Mouse (Mus musculus) limb, embryonic 12.5 days (tissue): ENCODE data around the gene Pde4dip. TPM values are rescaled to one million over a fixed set of nuclear protein-coding genes. Genes with fewer than 3 reads are reported as not detected.

Source experiments
- ATAC-seq: fragments of 200-750 bp; cut with Nextera tagmentation; 2 replicates; pipeline ENCODE4 v1.8.0; 2017; ENCODE audit warnings: low read depth, moderate TSS enrichment; ENCODE audit not compliant: insufficient number of reproducible peaks, insufficient read depth, low FRiP score, low TSS enrichment
- H3K27ac ChIP-seq: fragments of 300-500 bp; sonication (generic); 2 replicates; pipeline ENCODE4 v1.5.1; 2016; ENCODE audit warnings: mild to moderate bottlenecking, moderate library complexity
- H3K27me3 ChIP-seq: fragments of 300-500 bp; sonication (generic); 2 replicates; pipeline ENCODE4 v1.6.1; 2016; ENCODE audit warnings: mild to moderate bottlenecking, moderate library complexity
- H3K36me3 ChIP-seq: fragments of 300-500 bp; sonication (generic); 2 replicates; pipeline ENCODE4 v1.6.1; 2016; ENCODE audit warnings: mild to moderate bottlenecking, moderate library complexity
- H3K4me1 ChIP-seq: fragments of 300-500 bp; sonication (generic); replicated peaks from 2 replicates; pipeline ENCODE4 v1.6.1; 2016
- H3K4me2 ChIP-seq: fragments of 300-500 bp; sonication (generic); 2 replicates; pipeline ENCODE4 v1.6.1; 2016; ENCODE audit warnings: mild to moderate bottlenecking, moderate library complexity
- H3K4me3 ChIP-seq: fragments of 300-500 bp; sonication (generic); replicated peaks from 2 replicates; pipeline ENCODE4 v1.5.1; 2016; ENCODE audit warnings: mild to moderate bottlenecking
- H3K9ac ChIP-seq: fragments of 300-500 bp; sonication (generic); replicated peaks from 2 replicates; pipeline ENCODE4 v1.6.1; 2016; ENCODE audit warnings: mild to moderate bottlenecking, moderate library complexity
- H3K9me3 ChIP-seq: fragments of 300-500 bp; sonication (generic); 2 replicates; pipeline ENCODE4 v1.6.1; 2016; ENCODE audit warnings: mild to moderate bottlenecking, moderate library complexity
- WGBS: fragments of 180-500 bp; shearing (Covaris S2); methylation state at CpG from one replicate; pipeline ENCODE4 v1.1.7; 2016; 5-methylcytosine and 5-hydroxymethylcytosine counted together
- polyA plus RNA-seq: library from polyadenylated mRNA; unstranded; fragments of >200 nt; fragmentation: Nextera tagmentation; extraction: Ambion mirVana; gene quantifications from 2 replicates; pipeline ENCODE4 v1.2.1, GENCODE M21; 2016

Gene Pde4dip
- 31.9 and 35.8 TPM in 2 replicates for polyA plus RNA-seq

DNA sequence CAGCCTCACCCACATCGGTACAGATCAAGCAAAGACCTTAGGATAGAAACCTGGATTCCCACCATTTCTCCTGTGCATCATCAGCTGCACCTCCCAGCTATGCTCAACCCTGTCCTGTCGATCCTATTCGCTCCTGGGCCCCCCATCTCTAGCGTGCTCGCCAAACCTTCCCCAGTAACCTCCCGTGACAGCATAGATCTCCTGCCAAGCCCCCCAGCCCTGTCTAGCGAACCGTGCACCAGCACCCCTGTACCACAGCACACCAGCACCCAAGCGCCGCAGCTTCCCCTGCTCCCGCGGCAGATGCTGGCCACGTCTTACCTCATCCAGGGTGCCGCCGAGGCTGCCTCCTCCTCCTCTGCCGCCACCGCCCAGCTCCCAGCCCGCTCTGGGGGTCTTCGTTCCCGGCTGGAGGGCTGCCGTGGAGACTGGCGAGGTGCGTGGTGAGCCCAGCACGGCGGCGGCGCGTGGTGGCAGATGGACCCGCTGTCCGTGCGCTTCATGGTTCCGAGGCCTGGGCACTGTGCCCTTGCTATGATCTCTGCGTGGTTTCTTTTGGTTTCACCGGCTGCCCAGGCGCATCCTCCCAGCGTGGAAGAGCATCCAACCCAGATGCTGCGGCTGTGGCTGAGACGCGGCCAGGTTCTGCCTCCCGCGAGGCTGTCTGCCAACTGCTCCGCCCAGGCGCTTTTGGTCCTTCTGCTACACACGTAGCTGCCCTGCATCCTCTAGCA, at the start of gene Pde4dip:
TSS of gene Pde4dip (minus strand) at position 540 of the 734 bp plus-strand sequence.
- no peak for ATAC-seq
- H3K27me3 ChIP-seq = peaks cover 35% of the 10 kb centered on the region
- H3K4me2 ChIP-seq = peak within 1 kb of the TSS; percentile 94
- peak within 1 kb of the TSS; percentile 53 for H3K4me3 ChIP-seq
- H3K4me1 ChIP-seq = peaks cover 8% of the 10 kb centered on the region
- no peak within 1 kb of the TSS for H3K27ac ChIP-seq
- WGBS = 2% methylated on average over 44 of the region's 44 CpGs
- no peaks in the 10 kb centered on the region for H3K36me3 ChIP-seq
- H3K9me3 ChIP-seq = no peaks in the 10 kb centered on the region
- H3K9ac ChIP-seq = peak within 1 kb of the TSS; percentile 61

DNA sequence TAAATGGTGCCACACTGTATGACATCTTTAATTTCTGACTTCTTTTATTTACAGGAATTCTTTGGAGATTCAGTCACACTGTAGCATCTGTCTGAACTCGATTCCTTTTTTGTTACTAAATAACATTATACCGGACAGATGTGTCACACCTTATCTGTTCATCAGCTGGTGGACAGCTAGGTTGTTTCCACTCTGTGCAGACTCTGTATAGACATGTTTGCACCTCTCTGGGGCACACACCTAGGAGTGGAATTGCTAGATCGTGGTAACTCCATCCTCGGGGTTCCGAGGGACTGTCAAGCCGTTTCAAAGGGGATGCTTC, 49.4 kb upstream of the Pde4dip start:
- ATAC-seq = no peak
- Histone ChIP-seq H3K4me2 (no peak overlapping the region), H3K4me1 (peaks cover 60% of the 10 kb centered on the region), H3K27me3 (no peaks in the 10 kb centered on the region), H3K27ac (no peak overlapping the region), H3K36me3 (no peaks in the 10 kb centered on the region), H3K9me3 (no peaks in the 10 kb centered on the region), H3K4me3 (no peak overlapping the region), H3K9ac (no peak overlapping the region)
- WGBS = 75% methylated on average over 6 of the region's 6 CpGs

- H3K9ac ChIP-seq = no peak overlapping the region
- H3K4me1 ChIP-seq = peaks cover 60% of the 10 kb centered on the region
- no peaks in the 10 kb centered on the region for H3K36me3 ChIP-seq
- 59% methylated on average over 17 of the region's 17 CpGs for WGBS
- H3K27me3 ChIP-seq = peaks cover 3% of the 10 kb centered on the region; the same call in 1 of the 2 replicates
- H3K4me2 ChIP-seq = no peak overlapping the region
- no peak overlapping the region for H3K27ac ChIP-seq
- ATAC-seq = no peak
- H3K9me3 ChIP-seq = no peaks in the 10 kb centered on the region
- H3K4me3 ChIP-seq = no peak overlapping the region
Measured at GRCm38 (mm10) chr3:97937068-97937944, 48.8 kb upstream of the Pde4dip start.

GRCm38 (mm10) chr3:97934331-97935300, 46.1 kb upstream of the Pde4dip start:
- Histone ChIP-seq H3K27ac (no peak overlapping the region), H3K9ac (no peak overlapping the region), H3K36me3 (no peaks in the 10 kb centered on the region), H3K4me2 (no peak overlapping the region), H3K9me3 (no peaks in the 10 kb centered on the region), H3K27me3 (peaks cover 6% of the 10 kb centered on the region; the same call in 1 of the 2 replicates), H3K4me1 (peaks cover 58% of the 10 kb centered on the region), H3K4me3 (no peak overlapping the region)
- peak; percentile 47; the same call in 1 of the 2 replicates for ATAC-seq
- WGBS = 56% methylated on average over 6 of the region's 6 CpGs

DNA sequence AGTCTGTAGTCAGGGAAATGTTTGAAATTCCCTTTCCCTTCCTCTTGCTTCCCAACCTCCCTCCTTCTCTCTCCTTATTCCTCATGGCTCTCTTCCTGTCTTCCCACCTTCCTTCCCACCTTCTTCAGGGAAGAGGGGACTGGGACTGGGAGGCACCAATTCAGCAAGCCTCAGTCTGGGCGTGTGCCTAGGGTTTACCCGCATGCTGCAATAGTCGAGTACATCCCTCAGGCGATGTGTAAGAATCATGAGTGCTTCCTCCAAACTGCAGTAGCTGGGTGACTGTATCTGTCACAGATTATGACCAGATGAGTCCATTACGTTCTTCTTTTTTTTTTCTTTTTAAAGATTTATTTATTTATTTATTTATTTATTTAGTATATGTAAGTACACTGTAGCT, 45.3 kb upstream of the Pde4dip start:
- H3K9me3 ChIP-seq = no peaks in the 10 kb centered on the region
- no peak overlapping the region for H3K9ac ChIP-seq
- H3K4me2 ChIP-seq = no peak overlapping the region
- no peak overlapping the region for H3K27ac ChIP-seq
- 76% methylated on average over 5 of the region's 5 CpGs for WGBS
- H3K4me3 ChIP-seq = no peak overlapping the region
- H3K36me3 ChIP-seq = no peaks in the 10 kb centered on the region
- no peak for ATAC-seq
- peaks cover 6% of the 10 kb centered on the region; the same call in 1 of the 2 replicates for H3K27me3 ChIP-seq
- H3K4me1 ChIP-seq = peaks cover 50% of the 10 kb centered on the region

GRCm38 (mm10) chr3:97933251-97933650, 44.7 kb upstream of the Pde4dip start:
- peak overlapping the region; percentile 31 for H3K4me2 ChIP-seq
- H3K9me3 ChIP-seq = no peaks in the 10 kb centered on the region
- H3K27ac ChIP-seq = no peak overlapping the region
- peaks cover 50% of the 10 kb centered on the region for H3K4me1 ChIP-seq
- H3K36me3 ChIP-seq = no peaks in the 10 kb centered on the region
- H3K27me3 ChIP-seq = peaks cover 6% of the 10 kb centered on the region; the same call in 1 of the 2 replicates
- H3K4me3 ChIP-seq = no peak overlapping the region
- ATAC-seq = no peak
- no peak overlapping the region for H3K9ac ChIP-seq
- 21% methylated on average over 6 of the region's 6 CpGs for WGBS

DNA sequence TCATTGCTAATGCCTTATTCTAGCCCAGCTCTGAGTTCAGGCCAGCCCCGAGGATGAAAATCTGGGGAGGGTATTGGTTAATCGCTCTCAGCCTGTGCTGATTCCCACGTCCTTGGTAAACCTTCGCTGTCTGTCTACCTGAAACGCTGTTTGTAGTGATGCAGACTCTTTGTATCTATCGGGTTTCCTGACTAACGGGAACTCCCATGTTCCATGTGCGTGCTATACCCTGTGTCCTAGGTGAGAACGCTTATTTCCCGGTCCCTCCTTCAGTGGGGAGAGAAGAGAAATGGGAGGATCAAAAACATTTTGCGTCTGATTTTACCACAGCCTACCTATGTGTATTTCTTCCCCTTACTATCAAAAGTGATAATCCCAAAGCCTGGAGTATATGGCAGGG, 44.3 kb upstream of the Pde4dip start:
- Histone ChIP-seq H3K27ac (no peak overlapping the region), H3K27me3 (peaks cover 6% of the 10 kb centered on the region; the same call in 1 of the 2 replicates), H3K9me3 (no peaks in the 10 kb centered on the region), H3K4me2 (peak overlapping the region; percentile 50), H3K9ac (no peak overlapping the region), H3K4me3 (no peak overlapping the region), H3K36me3 (no peaks in the 10 kb centered on the region), H3K4me1 (peaks cover 50% of the 10 kb centered on the region)
- 43% methylated on average over 11 of the region's 11 CpGs for WGBS
- no peak for ATAC-seq

DNA sequence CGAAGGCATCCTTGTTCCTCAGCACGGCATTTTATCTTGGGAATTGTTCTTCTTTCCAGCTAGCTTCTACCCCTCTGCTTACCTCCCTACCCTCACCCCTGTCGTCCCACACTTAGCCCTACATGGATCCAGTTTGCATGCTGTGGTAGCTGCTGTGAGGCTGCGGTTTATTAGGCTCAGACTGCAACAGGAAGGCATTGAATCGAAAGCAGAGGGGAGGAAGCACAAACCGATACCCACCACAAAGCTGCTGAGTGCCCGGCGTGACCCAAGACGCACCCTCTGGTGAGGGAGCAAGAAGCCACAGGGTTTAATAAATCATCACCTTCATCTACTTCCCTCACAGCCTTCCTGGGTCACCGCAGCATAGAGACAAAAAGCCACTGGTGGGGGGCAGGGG, 43.6 kb upstream of the Pde4dip start:
- Histone ChIP-seq H3K9ac (peak overlapping the region; percentile 40; the same call in 1 of the 2 replicates), H3K9me3 (no peaks in the 10 kb centered on the region), H3K27me3 (peaks cover 6% of the 10 kb centered on the region; the same call in 1 of the 2 replicates), H3K4me1 (peaks cover 50% of the 10 kb centered on the region), H3K4me2 (peak overlapping the region; percentile 50), H3K27ac (no peak overlapping the region), H3K36me3 (no peaks in the 10 kb centered on the region), H3K4me3 (peak overlapping the region; percentile 17; the same call in 1 of the 2 replicates)
- ATAC-seq = no peak
- WGBS = 9% methylated on average over 10 of the region's 10 CpGs

GRCm38 (mm10) chr3:97931310-97931885, 42.9 kb upstream of the Pde4dip start:
- no peak overlapping the region for H3K4me3 ChIP-seq
- H3K4me2 ChIP-seq = peak overlapping the region; percentile 50
- 62% methylated on average over 7 of the region's 7 CpGs for WGBS
- no peak overlapping the region for H3K27ac ChIP-seq
- H3K9ac ChIP-seq = no peak overlapping the region
- H3K36me3 ChIP-seq = no peaks in the 10 kb centered on the region
- H3K4me1 ChIP-seq = peaks cover 50% of the 10 kb centered on the region
- no peaks in the 10 kb centered on the region for H3K9me3 ChIP-seq
- H3K27me3 ChIP-seq = peaks cover 6% of the 10 kb centered on the region; the same call in 1 of the 2 replicates
- ATAC-seq = no peak

- Histone ChIP-seq H3K4me2 (no peak overlapping the region), H3K4me1 (peaks cover 50% of the 10 kb centered on the region), H3K27me3 (peaks cover 6% of the 10 kb centered on the region; the same call in 1 of the 2 replicates), H3K9ac (no peak overlapping the region), H3K9me3 (no peaks in the 10 kb centered on the region), H3K36me3 (no peaks in the 10 kb centered on the region), H3K27ac (no peak overlapping the region), H3K4me3 (no peak overlapping the region)
- ATAC-seq = no peak
- WGBS = 76% methylated on average over 8 of the region's 8 CpGs
Measured at GRCm38 (mm10) chr3:97930787-97931158, 42.3 kb upstream of the Pde4dip start.
